Mouse (Mus musculus) ES-Bruce4 (cell line): ENCODE measurements around the gene Syt2. TPM values are rescaled to one million over a fixed set of nuclear protein-coding genes. Genes with fewer than 3 reads are reported as not detected.

Experiments used
- H3K27ac ChIP-seq: 2 replicates; pipeline ENCODE4 v1.5.1; 2012; ENCODE audit warnings: low read length, inconsistent platforms; ENCODE audit not compliant: insufficient read depth
- H3K27me3 ChIP-seq: 2 replicates; pipeline ENCODE4 v1.6.1; 2012; ENCODE audit warnings: mild to moderate bottlenecking, low read length, inconsistent platforms; ENCODE audit not compliant: control insufficient read depth, poor library complexity, insufficient read depth, severe bottlenecking
- H3K36me3 ChIP-seq: 2 replicates; pipeline ENCODE4 v1.6.1; 2012; ENCODE audit warnings: inconsistent platforms, mild to moderate bottlenecking, low read length, moderate library complexity; ENCODE audit not compliant: control insufficient read depth, poor library complexity, insufficient read depth, severe bottlenecking
- H3K4me1 ChIP-seq: one replicate; pipeline ENCODE4 v1.8.1; 2011; ENCODE audit warnings: low read length; ENCODE audit not compliant: control insufficient read depth, insufficient read depth
- H3K4me3 ChIP-seq: 2 replicates; pipeline ENCODE4 v1.5.1; 2011; ENCODE audit warnings: low read depth, mild to moderate bottlenecking, low read length
- H3K9ac ChIP-seq: 2 replicates; pipeline ENCODE4 v1.6.1; 2012; ENCODE audit warnings: low read depth, mild to moderate bottlenecking, inconsistent platforms; ENCODE audit not compliant: poor library complexity, severe bottlenecking
- H3K9me3 ChIP-seq: replicated peaks from 2 replicates; pipeline ENCODE4 v1.6.1; 2012; ENCODE audit warnings: mild to moderate bottlenecking, low read length, inconsistent platforms; ENCODE audit not compliant: control insufficient read depth, poor library complexity, insufficient read depth, severe bottlenecking
- CTCF ChIP-seq: IDR thresholded peaks from one replicate; pipeline ENCODE4 v1.8.1; 2011; ENCODE audit warnings: low read depth, low read length
- EP300 ChIP-seq: IDR thresholded peaks from 2 replicates; pipeline ENCODE4 v1.6.1; 2011; ENCODE audit warnings: low read depth, low read length; ENCODE audit not compliant: insufficient read depth
- POLR2A ChIP-seq: IDR thresholded peaks from one replicate; pipeline ENCODE4 v1.8.1; 2011; ENCODE audit warnings: low read length; ENCODE audit not compliant: insufficient read depth
- polyA plus RNA-seq: library from polyadenylated mRNA; stranded (reverse); fragments of >200 nt; gene quantifications from 2 replicates; pipeline ENCODE4 v1.2.4, GENCODE M21; 2011; ENCODE audit warnings: low read depth; ENCODE audit not compliant: missing spikeins, insufficient read depth, insufficient read length

The Syt2 gene
- polyA plus RNA-seq, 1 experiment: 0.12 TPM

DNA sequence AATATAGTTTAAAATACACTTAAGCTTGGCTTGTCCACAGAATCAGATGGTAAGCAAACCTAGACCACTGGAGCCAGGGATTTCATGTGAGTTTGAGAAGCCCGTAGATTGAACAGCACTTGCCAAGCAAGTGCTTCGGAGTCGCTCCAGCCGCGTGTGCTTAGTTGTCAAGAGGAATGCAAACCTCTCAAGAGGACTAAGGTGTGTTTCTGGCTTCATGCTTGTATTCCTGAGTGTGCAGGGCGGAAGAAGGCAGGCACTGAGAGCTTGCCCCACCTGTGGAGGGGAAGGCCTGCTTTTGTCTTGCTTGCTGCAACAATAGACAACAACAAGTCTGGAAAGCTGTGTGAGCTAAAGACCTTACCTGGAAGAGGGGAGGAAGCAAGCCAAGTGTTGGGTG lies 2.8 kb upstream of the Syt2 start:
- H3K27ac ChIP-seq: no peak overlapping the region
- H3K9me3 ChIP-seq: no peaks in the 10 kb centered on the region

DNA sequence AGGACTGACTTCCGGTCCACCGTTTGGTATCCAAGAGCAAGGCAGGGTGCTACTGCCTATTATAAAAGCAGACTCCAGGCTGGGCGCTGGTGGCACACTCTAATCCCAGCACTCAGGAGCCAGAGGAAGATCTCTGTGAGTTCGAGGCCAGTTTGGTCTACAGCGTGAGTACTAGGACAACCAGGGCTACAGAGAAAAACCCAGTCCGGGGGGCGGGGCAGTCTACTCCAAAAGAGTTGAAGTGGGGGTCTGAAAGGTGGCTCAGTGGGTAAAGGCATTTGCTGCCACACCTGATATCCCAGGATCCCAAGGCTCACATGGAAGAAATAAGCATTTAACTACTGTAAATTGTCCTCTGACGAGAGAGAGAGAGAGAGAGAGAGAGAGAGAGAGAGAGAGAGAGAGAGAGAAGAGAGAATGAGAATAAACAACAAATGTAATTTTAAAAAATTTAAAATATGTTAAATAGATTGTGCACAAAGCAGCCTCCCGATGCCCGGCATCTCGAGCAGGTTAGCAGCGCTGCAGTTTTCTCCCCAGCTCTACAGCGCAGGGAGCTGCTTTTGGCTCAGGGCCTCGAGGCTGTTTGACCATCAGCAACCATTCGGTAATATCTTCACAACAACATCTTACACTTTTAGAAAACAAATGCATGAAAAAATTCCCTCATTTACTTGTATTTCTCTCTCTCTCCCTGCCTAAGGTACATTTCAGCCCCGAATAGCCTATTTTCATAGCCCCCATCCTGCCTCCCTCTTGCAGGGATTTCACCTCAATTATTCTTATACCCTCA lies 873 bp upstream of the Syt2 start:
- peak overlapping the region; percentile 20; the same call in 1 of the 2 replicates for H3K9ac ChIP-seq
- peak overlapping the region; percentile 69 for H3K4me3 ChIP-seq
- H3K36me3 ChIP-seq: no peaks in the 10 kb centered on the region
- no peak for TF ChIP-seq CTCF
- no peak for TF ChIP-seq POLR2A
- TF ChIP-seq EP300: no peak
- H3K27me3 ChIP-seq: peaks cover 13% of the 10 kb centered on the region
- H3K27ac ChIP-seq: no peak overlapping the region
- no peaks in the 10 kb centered on the region for H3K9me3 ChIP-seq
- H3K4me1 ChIP-seq: no peaks in the 10 kb centered on the region

More for the DNA sequence above, 2.8 kb upstream of the Syt2 start:
- no peak overlapping the region for H3K9ac ChIP-seq
- H3K4me1 ChIP-seq: no peaks in the 10 kb centered on the region
- no peak overlapping the region for H3K4me3 ChIP-seq
- peaks cover 13% of the 10 kb centered on the region for H3K27me3 ChIP-seq
- TF ChIP-seq POLR2A (no peak), EP300 (no peak), CTCF (no peak)
- H3K36me3 ChIP-seq: no peaks in the 10 kb centered on the region

GRCm38 (mm10) chr1:134646963-134647282 lies 446 bp downstream of the Syt2 start:
- H3K36me3 ChIP-seq: no peaks in the 10 kb centered on the region
- no peaks in the 10 kb centered on the region for H3K4me1 ChIP-seq
- H3K9me3 ChIP-seq: no peaks in the 10 kb centered on the region
- no peak for TF ChIP-seq CTCF
- no peak for TF ChIP-seq POLR2A
- TF ChIP-seq EP300: no peak
- peak overlapping the region; percentile 20 for H3K9ac ChIP-seq
- peak overlapping the region; percentile 69 for H3K4me3 ChIP-seq
- H3K27me3 ChIP-seq: peaks cover 13% of the 10 kb centered on the region
- H3K27ac ChIP-seq: no peak overlapping the region

- no peak overlapping the region for H3K9ac ChIP-seq
- H3K4me3 ChIP-seq: no peak overlapping the region
- H3K27me3 ChIP-seq: peaks cover 13% of the 10 kb centered on the region
- H3K9me3 ChIP-seq: no peaks in the 10 kb centered on the region
- no peak for TF ChIP-seq POLR2A
- no peak for TF ChIP-seq EP300
- no peak for TF ChIP-seq CTCF
- H3K36me3 ChIP-seq: no peaks in the 10 kb centered on the region
- H3K27ac ChIP-seq: no peak overlapping the region
- H3K4me1 ChIP-seq: no peaks in the 10 kb centered on the region
These were observed 1.1 kb downstream of the Syt2 start for GRCm38 (mm10) chr1:134647591-134647990.

- Histone ChIP-seq H3K36me3 (no peaks in the 10 kb centered on the region), H3K27ac (no peak overlapping the region), H3K9me3 (no peaks in the 10 kb centered on the region), H3K9ac (no peak overlapping the region), H3K4me3 (no peak overlapping the region), H3K27me3 (peaks cover 13% of the 10 kb centered on the region), H3K4me1 (no peaks in the 10 kb centered on the region)
- TF ChIP-seq EP300 (no peak), POLR2A (no peak), CTCF (no peak)
These were observed 4.3 kb downstream of the Syt2 start for GRCm38 (mm10) chr1:134650816-134651215.

- no peak for TF ChIP-seq EP300
- no peak for TF ChIP-seq CTCF
- no peak for TF ChIP-seq POLR2A
These were observed 4.9 kb downstream of the Syt2 start for GRCm38 (mm10) chr1:134651268-134651850.

More at GRCm38 (mm10) chr1:134651268-134651850, 4.9 kb downstream of the Syt2 start:
- Histone ChIP-seq H3K9ac (no peak overlapping the region), H3K27ac (no peak overlapping the region), H3K27me3 (peaks cover 13% of the 10 kb centered on the region), H3K4me1 (no peaks in the 10 kb centered on the region), H3K9me3 (no peaks in the 10 kb centered on the region), H3K4me3 (no peak overlapping the region), H3K36me3 (no peaks in the 10 kb centered on the region)
